Mouse (Mus musculus): ENCODE data around the gene Ntf5. TPM values are rescaled to one million over a fixed set of nuclear protein-coding genes. Genes with fewer than 3 reads are reported as not detected.
"Not testable (repeated sequence)": the region's sequence is repeated elsewhere in the genome, so short reads cannot be mapped to it uniquely, and the experiment has no call there.

Gene Ntf5
- total and polyA plus RNA-seq, 3 experiments: 0.16 to 0.60 TPM; not detected in 1

- peaks cover 66% of the 10 kb centered on the region for H3K4me1 ChIP-seq (ENCODE audit: insufficient read depth, low read depth, low read length)
- TF ChIP-seq GATA2 (IDR thresholded peaks at IDR 0.05; ENCODE audit: borderline replicate concordance, low read depth, low read length) (no peak), POLR2AphosphoS5 (IDR thresholded peaks at IDR 0.05; ENCODE audit: insufficient replicate concordance, low read depth, low read length) (no peak), GATA1 (IDR thresholded peaks at IDR 0.05; ENCODE audit: borderline replicate concordance, low read length) (no peak), TAL1 (conservative IDR thresholded peaks at IDR 0.05; ENCODE audit: low read depth, low read length) (no peak), CTCF (IDR thresholded peaks at IDR 0.05; ENCODE audit: low read depth, low read length) (no peak)
- H3K9me3 ChIP-seq (replicated peaks): no peaks in the 10 kb centered on the region
- ATAC-seq (ENCODE audit: extremely low read depth, insufficient number of reproducible peaks, low FRiP score, poor library complexity, severe bottlenecking) (no peak), DNase-seq (ENCODE audit: low spot score) (no peak)
- peaks cover 76% of the 10 kb centered on the region for H3K36me3 ChIP-seq (replicated peaks)
- H3K27me3 ChIP-seq (ENCODE audit: insufficient read depth, low read length): no peaks in the 10 kb centered on the region
- H3K4me3 ChIP-seq (ENCODE audit: low read depth, low read length): no peak overlapping the region
These were observed 48.8 kb downstream of the Ntf5 start for GRCm38 (mm10) chr7:45462325-45462724.

DNA sequence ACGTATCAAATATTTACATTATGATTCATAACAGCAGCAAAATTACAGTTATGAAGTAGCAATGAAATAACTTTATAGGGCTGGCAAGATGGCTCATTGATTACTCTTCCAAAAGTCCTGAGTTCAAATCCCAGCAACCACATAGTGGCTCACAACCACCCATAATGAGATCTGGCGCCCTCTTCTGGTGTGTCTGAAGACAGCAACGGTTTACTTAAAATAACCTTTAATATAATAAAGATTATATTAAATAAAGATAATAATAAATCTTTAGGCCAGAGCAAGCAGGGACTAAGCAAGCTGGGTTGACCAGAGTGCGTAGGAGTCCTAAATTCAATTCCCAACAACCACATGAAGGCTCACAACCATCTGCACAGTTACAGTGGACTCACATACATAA lies 49.4 kb downstream of the Ntf5 start:
- H3K4me3 ChIP-seq (ENCODE audit: low read depth, low read length); ATAC-seq (ENCODE audit: extremely low read depth, insufficient number of reproducible peaks, low FRiP score, poor library complexity, severe bottlenecking); H3K27me3 ChIP-seq (ENCODE audit: insufficient read depth, low read length); DNase-seq (ENCODE audit: low spot score); H3K9me3 ChIP-seq (replicated peaks): not testable (repeated sequence)
- Histone ChIP-seq H3K4me1 (ENCODE audit: insufficient read depth, low read depth, low read length) (peaks cover 61% of the 10 kb centered on the region), H3K36me3 (replicated peaks) (peaks cover 71% of the 10 kb centered on the region)

DNA sequence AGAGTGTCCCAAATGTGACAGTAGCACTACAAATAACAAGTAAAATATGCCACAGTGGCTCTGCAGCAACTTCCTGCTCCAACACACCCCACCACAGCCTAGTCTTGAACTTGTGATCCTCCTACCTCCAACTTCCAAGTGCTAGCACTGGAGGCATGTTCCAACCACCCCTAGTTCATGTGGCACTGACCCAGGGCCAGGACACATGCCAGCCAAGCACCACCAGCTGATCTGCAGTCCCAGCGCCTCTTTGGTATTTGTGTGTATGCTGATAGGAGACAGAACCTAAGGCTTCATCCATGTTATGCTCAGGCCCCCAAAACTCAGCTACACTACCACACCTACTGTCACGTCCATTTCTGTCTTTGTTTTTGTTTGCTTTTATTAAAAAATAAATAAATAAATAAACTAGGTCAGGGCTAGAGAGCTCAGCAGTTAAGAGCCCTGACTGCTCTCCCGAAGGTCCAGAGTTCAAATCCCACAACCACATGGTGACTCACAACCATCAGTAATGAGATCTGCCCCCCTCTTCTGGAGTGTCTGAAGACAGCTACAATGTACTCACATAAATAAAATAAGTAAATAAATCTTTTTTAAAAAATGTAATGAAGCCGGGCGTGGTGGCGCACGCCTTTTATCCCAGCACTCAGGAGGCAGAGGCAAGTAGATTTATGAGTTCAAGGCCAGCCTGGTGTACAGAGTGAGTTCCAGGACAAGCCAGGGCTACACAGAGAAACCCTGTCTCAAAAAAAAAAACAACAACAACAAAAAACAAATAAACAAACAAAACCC lies 50.7 kb downstream of the Ntf5 start:
- Histone ChIP-seq H3K9me3 (replicated peaks) (no peaks in the 10 kb centered on the region), H3K4me3 (ENCODE audit: low read depth, low read length) (peak overlapping the region; percentile 94), H3K4me1 (ENCODE audit: insufficient read depth, low read depth, low read length) (peaks cover 60% of the 10 kb centered on the region), H3K36me3 (replicated peaks) (peaks cover 59% of the 10 kb centered on the region), H3K27me3 (ENCODE audit: insufficient read depth, low read length) (peaks cover 2% of the 10 kb centered on the region; the same call in 1 of the 2 replicates)
- no peak for DNase-seq (ENCODE audit: low spot score)
- TF ChIP-seq POLR2AphosphoS5 (IDR thresholded peaks at IDR 0.05; ENCODE audit: insufficient replicate concordance, low read depth, low read length): no peak
- no peak for TF ChIP-seq TAL1 (conservative IDR thresholded peaks at IDR 0.05; ENCODE audit: low read depth, low read length)
- TF ChIP-seq GATA2 (IDR thresholded peaks at IDR 0.05; ENCODE audit: borderline replicate concordance, low read depth, low read length): no peak
- no peak for TF ChIP-seq GATA1 (IDR thresholded peaks at IDR 0.05; ENCODE audit: borderline replicate concordance, low read length)
- no peak for TF ChIP-seq CTCF (IDR thresholded peaks at IDR 0.05; ENCODE audit: low read depth, low read length)
- no peak for ATAC-seq (ENCODE audit: extremely low read depth, insufficient number of reproducible peaks, low FRiP score, poor library complexity, severe bottlenecking)

- no peak for TF ChIP-seq TAL1 (conservative IDR thresholded peaks at IDR 0.05; ENCODE audit: low read depth, low read length)
- TF ChIP-seq CTCF (IDR thresholded peaks at IDR 0.05; ENCODE audit: low read depth, low read length): no peak
- no peak for TF ChIP-seq POLR2AphosphoS5 (IDR thresholded peaks at IDR 0.05; ENCODE audit: insufficient replicate concordance, low read depth, low read length)
- TF ChIP-seq GATA1 (IDR thresholded peaks at IDR 0.05; ENCODE audit: borderline replicate concordance, low read length): no peak
- TF ChIP-seq GATA2 (IDR thresholded peaks at IDR 0.05; ENCODE audit: borderline replicate concordance, low read depth, low read length): no peak
- Histone ChIP-seq H3K4me1 (ENCODE audit: insufficient read depth, low read depth, low read length) (peaks cover 57% of the 10 kb centered on the region), H3K9me3 (replicated peaks) (no peaks in the 10 kb centered on the region), H3K27me3 (ENCODE audit: insufficient read depth, low read length) (peaks cover 2% of the 10 kb centered on the region; the same call in 1 of the 2 replicates), H3K4me3 (ENCODE audit: low read depth, low read length) (peak overlapping the region; percentile 94), H3K36me3 (replicated peaks) (peaks cover 56% of the 10 kb centered on the region)
- DNase-seq (ENCODE audit: low spot score) (no peak), ATAC-seq (ENCODE audit: extremely low read depth, insufficient number of reproducible peaks, low FRiP score, poor library complexity, severe bottlenecking) (no peak)
These were observed 51.6 kb downstream of the Ntf5 start for GRCm38 (mm10) chr7:45465112-45465511.

DNA sequence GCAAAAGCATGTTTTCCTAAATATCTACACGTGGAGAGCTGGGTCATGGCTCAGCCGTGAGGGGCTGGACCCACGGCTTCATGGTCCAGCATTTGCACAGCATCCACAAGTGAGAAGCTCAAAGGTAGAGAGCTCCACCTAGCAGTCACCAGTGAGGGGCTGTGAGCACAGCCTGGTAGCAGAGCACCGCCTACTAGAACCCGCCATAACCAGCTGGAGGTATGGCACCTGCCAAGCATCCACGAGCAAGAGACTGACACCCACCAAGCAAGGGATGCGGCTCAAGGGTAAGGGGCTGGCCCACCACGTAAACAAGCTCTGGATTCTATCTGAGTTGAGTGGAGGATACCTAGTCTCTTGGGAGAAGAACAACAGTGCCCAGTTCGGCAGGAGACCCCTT lies 52.1 kb downstream of the Ntf5 start:
- Histone ChIP-seq H3K4me3 (ENCODE audit: low read depth, low read length) (peak overlapping the region; percentile 94), H3K9me3 (replicated peaks) (no peaks in the 10 kb centered on the region), H3K36me3 (replicated peaks) (peaks cover 51% of the 10 kb centered on the region), H3K27me3 (ENCODE audit: insufficient read depth, low read length) (peaks cover 2% of the 10 kb centered on the region; the same call in 1 of the 2 replicates), H3K4me1 (ENCODE audit: insufficient read depth, low read depth, low read length) (peaks cover 54% of the 10 kb centered on the region)
- no peak for TF ChIP-seq GATA2 (IDR thresholded peaks at IDR 0.05; ENCODE audit: borderline replicate concordance, low read depth, low read length)
- no peak for TF ChIP-seq GATA1 (IDR thresholded peaks at IDR 0.05; ENCODE audit: borderline replicate concordance, low read length)
- no peak for TF ChIP-seq POLR2AphosphoS5 (IDR thresholded peaks at IDR 0.05; ENCODE audit: insufficient replicate concordance, low read depth, low read length)
- no peak for TF ChIP-seq TAL1 (conservative IDR thresholded peaks at IDR 0.05; ENCODE audit: low read depth, low read length)
- DNase-seq (ENCODE audit: low spot score) (peak; percentile 43), ATAC-seq (ENCODE audit: extremely low read depth, insufficient number of reproducible peaks, low FRiP score, poor library complexity, severe bottlenecking) (peak; percentile 16; the same call in 1 of the 2 replicates)

GRCm38 (mm10) chr7:45466283-45467089 lies 53.0 kb downstream of the Ntf5 start, which contains the start of gene Bax:
Gene Bax (minus strand): TSS chr7:45466898.
- Histone ChIP-seq H3K9me3 (replicated peaks) (no peaks in the 10 kb centered on the region), H3K27me3 (ENCODE audit: insufficient read depth, low read length) (peaks cover 2% of the 10 kb centered on the region; the same call in 1 of the 2 replicates), H3K36me3 (replicated peaks) (peaks cover 43% of the 10 kb centered on the region), H3K4me3 (ENCODE audit: low read depth, low read length) (peak within 1 kb of the TSS; percentile 94), H3K4me1 (ENCODE audit: insufficient read depth, low read depth, low read length) (peaks cover 54% of the 10 kb centered on the region)
- peak; percentile 36; the same call in 1 of the 2 replicates for ATAC-seq (ENCODE audit: extremely low read depth, insufficient number of reproducible peaks, low FRiP score, poor library complexity, severe bottlenecking)
- no peak for TF ChIP-seq CTCF (IDR thresholded peaks at IDR 0.05; ENCODE audit: low read depth, low read length)
- no peak for TF ChIP-seq GATA2 (IDR thresholded peaks at IDR 0.05; ENCODE audit: borderline replicate concordance, low read depth, low read length)
- TF ChIP-seq GATA1 (IDR thresholded peaks at IDR 0.05; ENCODE audit: borderline replicate concordance, low read length): no peak
- no peak for TF ChIP-seq TAL1 (conservative IDR thresholded peaks at IDR 0.05; ENCODE audit: low read depth, low read length)
- no peak for TF ChIP-seq POLR2AphosphoS5 (IDR thresholded peaks at IDR 0.05; ENCODE audit: insufficient replicate concordance, low read depth, low read length)
- peak; percentile 83 for DNase-seq (ENCODE audit: low spot score)

Other genes starting within 250 kb of the Ntf5 start
Only the 20 nearest of the 33 such genes appear.
- gene Slc6a21, start 136.2 kb upstream of the Ntf5 start, total RNA-seq (2014; fragmentation: Nextera tagmentation): not detected in 2 replicates
- 0.23 and 0.38 TPM in 2 replicates for gene Slc6a21, start 136.2 kb upstream of the Ntf5 start, total RNA-seq (2017)
- gene Slc6a21, start 136.2 kb upstream of the Ntf5 start, polyA plus RNA-seq (2012): not detected in 2 replicates
- gene Trpm4, start 79.9 kb upstream of the Ntf5 start, total RNA-seq (2014; fragmentation: Nextera tagmentation): not detected in 2 replicates
- gene Trpm4, start 79.9 kb upstream of the Ntf5 start, total RNA-seq (2017): 0.23 and 0.49 TPM in 2 replicates
- 0.11 and 0.21 TPM in 2 replicates for gene Trpm4, start 79.9 kb upstream of the Ntf5 start, polyA plus RNA-seq (2012)
- not detected in 2 replicates for gene Hrc, start 78.4 kb upstream of the Ntf5 start, total RNA-seq (2014; fragmentation: Nextera tagmentation)
- 0.06 and 0.16 TPM in 2 replicates for gene Hrc, start 78.4 kb upstream of the Ntf5 start, total RNA-seq (2017)
- not detected in 2 replicates for gene Hrc, start 78.4 kb upstream of the Ntf5 start, polyA plus RNA-seq (2012)
- gene Ppfia3, start 46.7 kb upstream of the Ntf5 start, total RNA-seq (2014; fragmentation: Nextera tagmentation): 1.4 and 1.5 TPM in 2 replicates
- 0.41 and 0.71 TPM in 2 replicates for gene Ppfia3, start 46.7 kb upstream of the Ntf5 start, total RNA-seq (2017)
- gene Ppfia3, start 46.7 kb upstream of the Ntf5 start, polyA plus RNA-seq (2012): 1.2 and 1.4 TPM in 2 replicates
- gene Lin7b, start 43.1 kb upstream of the Ntf5 start, total RNA-seq (2014; fragmentation: Nextera tagmentation): not detected in 2 replicates
- 2.0 and 3.8 TPM in 2 replicates for gene Lin7b, start 43.1 kb upstream of the Ntf5 start, total RNA-seq (2017)
- gene Lin7b, start 43.1 kb upstream of the Ntf5 start, polyA plus RNA-seq (2012): 0.86 and 1.1 TPM in 2 replicates
- 154 and 174 TPM in 2 replicates for gene Snrnp70, start 18.0 kb upstream of the Ntf5 start, total RNA-seq (2014; fragmentation: Nextera tagmentation)
- gene Snrnp70, start 18.0 kb upstream of the Ntf5 start, total RNA-seq (2017): 319 and 333 TPM in 2 replicates
- 754 and 1,054 TPM in 2 replicates for gene Snrnp70, start 18.0 kb upstream of the Ntf5 start, polyA plus RNA-seq (2012)
- not detected in 2 replicates for gene Kcna7, start 8.0 kb upstream of the Ntf5 start, total RNA-seq (2014; fragmentation: Nextera tagmentation)
- 0.05 TPM in 1 of 2 replicates, not detected in the other for gene Kcna7, start 8.0 kb upstream of the Ntf5 start, total RNA-seq (2017)
- gene Kcna7, start 8.0 kb upstream of the Ntf5 start, polyA plus RNA-seq (2012): not detected in 2 replicates
- not detected in 2 replicates for gene Lhb, start 7.1 kb downstream of the Ntf5 start, total RNA-seq (2014; fragmentation: Nextera tagmentation)
- not detected in 2 replicates for gene Lhb, start 7.1 kb downstream of the Ntf5 start, total RNA-seq (2017)
- gene Lhb, start 7.1 kb downstream of the Ntf5 start, polyA plus RNA-seq (2012): not detected in 2 replicates
- 39.4 and 44.8 TPM in 2 replicates for gene Gys1, start 21.1 kb downstream of the Ntf5 start, total RNA-seq (2014; fragmentation: Nextera tagmentation)
- 18.8 and 22.1 TPM in 2 replicates for gene Gys1, start 21.1 kb downstream of the Ntf5 start, total RNA-seq (2017)
- gene Gys1, start 21.1 kb downstream of the Ntf5 start, polyA plus RNA-seq (2012): 34.3 and 36.7 TPM in 2 replicates
- 255 and 345 TPM in 2 replicates for gene Ruvbl2, start 24.4 kb downstream of the Ntf5 start, total RNA-seq (2014; fragmentation: Nextera tagmentation)
- gene Ruvbl2, start 24.4 kb downstream of the Ntf5 start, total RNA-seq (2017): 139 and 167 TPM in 2 replicates
- 639 and 877 TPM in 2 replicates for gene Ruvbl2, start 24.4 kb downstream of the Ntf5 start, polyA plus RNA-seq (2012)
- 2,893 and 3,214 TPM in 2 replicates for gene Ftl1, start 46.2 kb downstream of the Ntf5 start, total RNA-seq (2014; fragmentation: Nextera tagmentation)
- 4,307 and 4,361 TPM in 2 replicates for gene Ftl1, start 46.2 kb downstream of the Ntf5 start, total RNA-seq (2017)
- gene Ftl1, start 46.2 kb downstream of the Ntf5 start, polyA plus RNA-seq (2012): 6,399 and 6,975 TPM in 2 replicates
- 68.8 and 93.1 TPM in 2 replicates for gene Bax, start 53.2 kb downstream of the Ntf5 start, total RNA-seq (2014; fragmentation: Nextera tagmentation)
- 87.2 and 97.2 TPM in 2 replicates for gene Bax, start 53.2 kb downstream of the Ntf5 start, total RNA-seq (2017)
- 287 and 342 TPM in 2 replicates for gene Bax, start 53.2 kb downstream of the Ntf5 start, polyA plus RNA-seq (2012)
- 0.98 and 1.1 TPM in 2 replicates for gene Tulp2, start 68.2 kb downstream of the Ntf5 start, total RNA-seq (2014; fragmentation: Nextera tagmentation)
- gene Tulp2, start 68.2 kb downstream of the Ntf5 start, total RNA-seq (2017): 0.23 and 0.49 TPM in 2 replicates
- 1.0 and 1.7 TPM in 2 replicates for gene Tulp2, start 68.2 kb downstream of the Ntf5 start, polyA plus RNA-seq (2012)
- gene Gm45808, start 73.1 kb downstream of the Ntf5 start, total RNA-seq (2014; fragmentation: Nextera tagmentation): not detected in 2 replicates
- not detected in 2 replicates for gene Gm45808, start 73.1 kb downstream of the Ntf5 start, total RNA-seq (2017)
- gene Gm45808, start 73.1 kb downstream of the Ntf5 start, polyA plus RNA-seq (2012): not detected in 2 replicates
- 17.7 and 18.0 TPM in 2 replicates for gene Dhdh, start 75.1 kb downstream of the Ntf5 start, total RNA-seq (2014; fragmentation: Nextera tagmentation)
- 4.8 and 6.8 TPM in 2 replicates for gene Dhdh, start 75.1 kb downstream of the Ntf5 start, total RNA-seq (2017)
- gene Dhdh, start 75.1 kb downstream of the Ntf5 start, polyA plus RNA-seq (2012): 1.3 and 1.6 TPM in 2 replicates
- 91.8 and 127 TPM in 2 replicates for gene Nucb1, start 96.7 kb downstream of the Ntf5 start, total RNA-seq (2014; fragmentation: Nextera tagmentation)
- gene Nucb1, start 96.7 kb downstream of the Ntf5 start, total RNA-seq (2017): 378 and 409 TPM in 2 replicates
- gene Nucb1, start 96.7 kb downstream of the Ntf5 start, polyA plus RNA-seq (2012): 403 and 408 TPM in 2 replicates
- gene Ppp1r15a, start 112.6 kb downstream of the Ntf5 start, total RNA-seq (2014; fragmentation: Nextera tagmentation): 57.6 and 75.0 TPM in 2 replicates
- 67.9 and 80.2 TPM in 2 replicates for gene Ppp1r15a, start 112.6 kb downstream of the Ntf5 start, total RNA-seq (2017)
- gene Ppp1r15a, start 112.6 kb downstream of the Ntf5 start, polyA plus RNA-seq (2012): 56.8 and 62.3 TPM in 2 replicates
- gene Plekha4, start 112.6 kb downstream of the Ntf5 start, total RNA-seq (2014; fragmentation: Nextera tagmentation): 1.5 and 1.7 TPM in 2 replicates
- 0.70 and 2.8 TPM in 2 replicates for gene Plekha4, start 112.6 kb downstream of the Ntf5 start, total RNA-seq (2017)
- 1.2 and 1.3 TPM in 2 replicates for gene Plekha4, start 112.6 kb downstream of the Ntf5 start, polyA plus RNA-seq (2012)
- 34.9 and 44.8 TPM in 2 replicates for gene Hsd17b14, start 141.2 kb downstream of the Ntf5 start, total RNA-seq (2014; fragmentation: Nextera tagmentation)
- 8.2 and 14.5 TPM in 2 replicates for gene Hsd17b14, start 141.2 kb downstream of the Ntf5 start, total RNA-seq (2017)
- gene Hsd17b14, start 141.2 kb downstream of the Ntf5 start, polyA plus RNA-seq (2012): 5.1 and 6.0 TPM in 2 replicates
- gene Bcat2, start 156.5 kb downstream of the Ntf5 start, total RNA-seq (2014; fragmentation: Nextera tagmentation): 149 and 178 TPM in 2 replicates
- gene Bcat2, start 156.5 kb downstream of the Ntf5 start, total RNA-seq (2017): 45.9 and 47.0 TPM in 2 replicates
- 73.1 and 114 TPM in 2 replicates for gene Bcat2, start 156.5 kb downstream of the Ntf5 start, polyA plus RNA-seq (2012)

Data from G1E (cell line).